Mouse (Mus musculus) adrenal gland, adult (tissue): Measurements from ENCODE around the gene Sh2d3c.

Source experiments
- DNase-seq, 2 experiments: peaks; one replicate each; pipeline ENCODE4 v3.0.0; 2022 to 2023; ENCODE audit warnings: low spot score in 1 of 2; ENCODE audit not compliant: inconsistent age in 2 of 2

Sh2d3c gene

GRCm38 (mm10) chr2:32751665-32752033 lies 30.8 kb downstream of the Sh2d3c start:
- no peak for DNase-seq

- DNase-seq = no peak
These were observed 31.3 kb downstream of the Sh2d3c start for GRCm38 (mm10) chr2:32752181-32752580.

- no peak for DNase-seq
These were observed 35.8 kb downstream of the Sh2d3c start for GRCm38 (mm10) chr2:32756674-32757055.

- DNase-seq = peak; percentile 98 to 99
These were observed 36.4 kb downstream of the Sh2d3c start, which contains the start of gene Tor2a for GRCm38 (mm10) chr2:32757056-32757845. Tor2a (plus strand) TSS chr2:32757234.

- peak in 1 of 2 experiments; percentile 60 for DNase-seq
These were observed 37.6 kb downstream of the Sh2d3c start for GRCm38 (mm10) chr2:32758503-32758902.

GRCm38 (mm10) chr2:32759001-32759400 lies 38.1 kb downstream of the Sh2d3c start:
- no peak for DNase-seq

- no peak for DNase-seq
These were observed 40.5 kb downstream of the Sh2d3c start for GRCm38 (mm10) chr2:32761361-32761760.

- no peak for DNase-seq
These were observed 41.0 kb downstream of the Sh2d3c start for GRCm38 (mm10) chr2:32761859-32762258.

GRCm38 (mm10) chr2:32763353-32763752 lies 42.5 kb downstream of the Sh2d3c start:
- DNase-seq = no peak

GRCm38 (mm10) chr2:32767241-32767640 lies 46.4 kb downstream of the Sh2d3c start:
- DNase-seq = peak in 1 of 2 experiments; percentile 25

GRCm38 (mm10) chr2:32768661-32769285 lies 47.9 kb downstream of the Sh2d3c start:
- DNase-seq = no peak

- no peak for DNase-seq
These were observed 48.7 kb downstream of the Sh2d3c start for GRCm38 (mm10) chr2:32769327-32770085.

GRCm38 (mm10) chr2:32771886-32772285 lies 51.0 kb downstream of the Sh2d3c start:
- peak in 1 of 2 experiments; percentile 30 for DNase-seq

GRCm38 (mm10) chr2:32772626-32773279 lies 51.9 kb downstream of the Sh2d3c start:
- no peak for DNase-seq

GRCm38 (mm10) chr2:32775359-32776074 lies 54.7 kb downstream of the Sh2d3c start, which contains the start of the genes Ttc16 and Ptrh1:
Ttc16 (minus strand) TSS chr2:32775633.
Ptrh1 (plus strand) TSS chr2:32775786.
- DNase-seq = peak; percentile 99 to 100

GRCm38 (mm10) chr2:32776192-32776591 lies 55.3 kb downstream of the Sh2d3c start:
- DNase-seq = peak in 1 of 2 experiments; percentile 58

GRCm38 (mm10) chr2:32778081-32778480 lies 57.2 kb downstream of the Sh2d3c start:
- no peak for DNase-seq

- DNase-seq = peak; percentile 64 to 81
These were observed 58.3 kb downstream of the Sh2d3c start for GRCm38 (mm10) chr2:32779131-32779530.

- DNase-seq = no peak
These were observed 58.9 kb downstream of the Sh2d3c start for GRCm38 (mm10) chr2:32779714-32780113.

- DNase-seq = no peak
These were observed 60.9 kb downstream of the Sh2d3c start for GRCm38 (mm10) chr2:32781710-32782109.
